Mouse (Mus musculus): ENCODE measurements around the gene Cutal. TPM values are rescaled to one million over a fixed set of nuclear protein-coding genes. Genes with fewer than 3 reads are reported as not detected.

The Cutal gene
- polyA plus RNA-seq, 1 experiment from 2014 or later, result 19.0 TPM

DNA sequence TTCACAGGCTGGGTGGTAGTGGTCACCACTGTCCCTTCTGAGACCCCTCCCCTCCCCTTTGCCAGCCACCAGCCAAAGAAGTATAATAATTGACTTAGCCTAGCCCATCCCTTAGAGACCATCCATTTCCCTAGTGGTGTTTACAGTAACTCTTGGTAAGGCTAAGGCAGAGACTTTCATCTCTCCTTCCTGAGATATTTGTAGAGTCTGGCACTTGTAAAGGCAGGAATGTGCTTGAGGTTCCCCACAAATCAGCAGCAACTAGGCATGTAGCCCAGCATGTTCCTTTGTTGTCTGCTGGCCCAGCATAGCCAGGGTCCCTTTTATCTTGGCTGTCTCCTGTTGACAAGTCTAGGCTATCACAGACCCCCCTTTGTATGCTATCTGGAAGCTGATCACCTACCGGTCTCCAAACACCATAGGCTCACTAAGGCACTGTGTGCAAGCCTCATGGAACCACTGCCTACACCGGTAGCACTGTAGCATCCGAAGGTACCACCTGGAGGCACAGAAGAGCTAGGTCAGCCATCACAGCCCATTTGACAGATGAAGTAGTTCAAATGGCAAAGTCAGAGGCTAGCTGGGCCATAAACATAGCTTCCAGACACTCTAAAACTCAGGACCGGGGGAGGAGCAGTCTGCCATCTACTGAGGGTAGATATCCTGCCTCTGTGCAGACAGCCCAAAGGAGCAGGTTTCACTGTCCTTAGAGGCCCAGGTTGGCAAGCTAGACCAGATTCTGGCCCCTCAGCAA, 29.6 kb downstream of the Cutal start:
- DNase-seq (ENCODE audit: low spot score) (no peak), ATAC-seq (replicated peaks; ENCODE audit: low FRiP score, low read depth) (no peak)
- H3K9me3 ChIP-seq (replicated peaks; ENCODE audit: low read length), result no peaks in the 10 kb centered on the region
- H3K36me3 ChIP-seq (ENCODE audit: insufficient read depth, low read length), result no peaks in the 10 kb centered on the region
- H3K27me3 ChIP-seq (ENCODE audit: insufficient read depth, low read length), result no peaks in the 10 kb centered on the region
- no peaks in the 10 kb centered on the region for H3K4me1 ChIP-seq (replicated peaks; ENCODE audit: insufficient read depth, low read length)
- WGBS, result 64% methylated on average over 4 of the region's 4 CpGs
- H3K4me2 ChIP-seq (ENCODE audit: low read length), result 0 out of 2 replicates have a peak overlapping the region, but pooled peaks have one; percentile 63
- H3K4me3 ChIP-seq (replicated peaks; ENCODE audit: low read depth, low read length), result no peak overlapping the region
- no peak overlapping the region for H3K9ac ChIP-seq (ENCODE audit: low read depth, low read length)
- no peak overlapping the region for H3K27ac ChIP-seq
- TF ChIP-seq CTCF (IDR thresholded peaks at IDR 0.05; ENCODE audit: low read depth), result no peak

DNA sequence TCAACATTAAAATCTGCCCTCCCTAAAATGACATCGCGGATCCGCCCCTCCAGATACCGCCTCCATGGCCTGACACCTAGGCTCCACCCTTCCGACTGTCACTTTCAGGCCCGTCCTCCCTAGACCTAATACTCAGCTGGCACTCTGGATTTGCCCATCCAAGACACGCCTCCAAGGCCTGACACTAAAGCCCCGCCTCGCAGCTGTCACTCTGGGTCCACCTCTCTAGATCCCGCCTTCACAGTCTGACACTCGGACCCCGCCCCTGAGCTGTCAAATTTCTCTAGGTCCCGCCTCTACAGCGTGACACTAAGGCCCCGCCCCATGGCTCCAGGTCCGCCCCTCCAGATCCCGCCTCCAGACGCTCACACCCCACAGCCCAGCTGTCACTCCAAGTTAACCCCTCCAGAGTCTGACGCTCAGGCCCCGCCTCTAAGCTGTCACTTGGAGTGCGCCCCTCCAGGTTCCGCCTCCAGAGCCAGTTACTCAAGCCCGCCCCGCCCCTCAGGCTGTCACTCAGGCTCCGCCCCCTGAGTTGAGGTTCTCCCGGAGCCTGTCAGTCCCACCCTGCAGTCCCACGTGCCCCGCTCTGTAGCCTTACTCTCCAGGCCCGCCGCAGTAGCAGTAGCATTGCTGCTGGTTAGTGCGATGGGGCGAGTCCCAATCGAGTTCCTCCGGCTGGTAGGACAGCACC, 30.8 kb downstream of the Cutal start:
- H3K27ac ChIP-seq, result peak overlapping the region; percentile 47; the same call in 1 of the 2 replicates
- 2% methylated on average over 34 of the region's 34 CpGs for WGBS

DNA sequence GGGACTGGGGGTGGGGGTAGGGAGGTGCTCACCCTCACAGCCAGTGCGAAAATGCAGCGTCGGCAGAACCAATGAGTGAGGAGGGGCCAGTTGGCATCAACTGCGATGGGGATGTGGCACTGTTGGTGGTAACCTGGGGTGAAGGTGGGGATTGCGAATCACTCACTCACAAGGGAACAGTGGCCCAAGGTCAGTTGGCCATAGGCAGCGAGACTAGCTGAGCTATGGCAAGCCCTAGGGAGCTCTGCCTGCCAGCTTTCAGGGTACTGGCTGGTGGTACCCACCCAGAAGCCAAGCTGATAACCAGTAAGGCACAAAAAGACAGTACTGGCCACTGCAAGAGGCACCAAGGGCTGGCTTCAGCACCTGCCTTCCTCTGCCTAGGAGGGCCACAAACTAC, 32.2 kb downstream of the Cutal start:
- Histone ChIP-seq H3K4me3 (replicated peaks; ENCODE audit: low read depth, low read length) (no peak overlapping the region), H3K27me3 (ENCODE audit: insufficient read depth, low read length) (no peaks in the 10 kb centered on the region), H3K9me3 (replicated peaks; ENCODE audit: low read length) (no peaks in the 10 kb centered on the region), H3K27ac (no peak overlapping the region), H3K9ac (ENCODE audit: low read depth, low read length) (no peak overlapping the region), H3K4me2 (ENCODE audit: low read length) (no peak overlapping the region), H3K36me3 (ENCODE audit: insufficient read depth, low read length) (no peaks in the 10 kb centered on the region), H3K4me1 (replicated peaks; ENCODE audit: insufficient read depth, low read length) (no peaks in the 10 kb centered on the region)
- DNase-seq (ENCODE audit: low spot score) (no peak), ATAC-seq (replicated peaks; ENCODE audit: low FRiP score, low read depth) (no peak)
- WGBS, result 80% methylated on average over 6 of the region's 6 CpGs
- no peak for TF ChIP-seq CTCF (IDR thresholded peaks at IDR 0.05; ENCODE audit: low read depth)

More for the DNA sequence above, 30.8 kb downstream of the Cutal start:
- Histone ChIP-seq H3K4me1 (replicated peaks; ENCODE audit: insufficient read depth, low read length) (no peaks in the 10 kb centered on the region), H3K9ac (ENCODE audit: low read depth, low read length) (no peak overlapping the region), H3K4me2 (ENCODE audit: low read length) (peak overlapping the region; percentile 63), H3K9me3 (replicated peaks; ENCODE audit: low read length) (no peaks in the 10 kb centered on the region), H3K36me3 (ENCODE audit: insufficient read depth, low read length) (no peaks in the 10 kb centered on the region), H3K27me3 (ENCODE audit: insufficient read depth, low read length) (no peaks in the 10 kb centered on the region), H3K4me3 (replicated peaks; ENCODE audit: low read depth, low read length) (peak overlapping the region; percentile 29; the same call in 1 of the 2 replicates)
- ATAC-seq (replicated peaks; ENCODE audit: low FRiP score, low read depth) (peak; percentile 97), DNase-seq (ENCODE audit: low spot score) (peak; percentile 99)
- no peak for TF ChIP-seq CTCF (IDR thresholded peaks at IDR 0.05; ENCODE audit: low read depth)

DNA sequence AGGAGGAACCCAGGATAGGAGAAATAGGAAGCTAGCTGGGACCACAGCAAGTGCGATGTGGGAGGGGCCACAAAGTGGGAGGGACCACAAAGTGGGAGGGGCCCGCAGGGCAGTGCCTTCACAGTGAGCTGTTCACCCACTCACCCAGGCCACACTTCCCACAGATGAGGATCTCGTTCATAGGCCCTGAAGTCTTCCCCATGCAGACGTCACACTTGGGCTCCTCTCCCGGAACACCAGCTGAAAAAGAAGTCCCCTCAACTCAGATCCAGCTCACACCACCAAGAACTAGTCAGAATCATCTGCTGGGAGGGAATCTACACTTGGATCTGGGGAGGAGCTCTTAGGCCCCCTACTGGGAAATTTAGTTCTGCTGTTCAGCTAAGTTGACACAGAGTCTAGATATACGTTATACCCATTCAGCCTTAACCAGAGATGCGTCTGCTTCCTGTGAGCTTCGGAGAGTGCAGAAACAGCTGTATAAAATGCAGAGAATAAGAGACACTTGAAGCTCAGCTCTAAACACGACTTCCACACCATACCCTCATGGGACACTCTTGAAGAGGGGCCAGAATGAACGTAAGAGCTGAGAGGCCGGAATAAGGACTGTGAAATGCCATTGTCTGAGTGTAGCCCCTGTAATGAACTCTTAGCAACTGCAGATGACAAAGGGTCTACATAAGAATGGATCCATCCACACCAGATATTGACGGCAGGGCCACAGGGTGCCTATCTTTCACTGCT, 32.8 kb downstream of the Cutal start:
- DNase-seq (ENCODE audit: low spot score) (peak; percentile 66), ATAC-seq (replicated peaks; ENCODE audit: low FRiP score, low read depth) (no peak)
- no peaks in the 10 kb centered on the region for H3K4me1 ChIP-seq (replicated peaks; ENCODE audit: insufficient read depth, low read length)
- no peaks in the 10 kb centered on the region for H3K27me3 ChIP-seq (ENCODE audit: insufficient read depth, low read length)
- 43% methylated on average over 12 of the region's 12 CpGs for WGBS
- no peaks in the 10 kb centered on the region for H3K36me3 ChIP-seq (ENCODE audit: insufficient read depth, low read length)
- no peaks in the 10 kb centered on the region for H3K9me3 ChIP-seq (replicated peaks; ENCODE audit: low read length)
- TF ChIP-seq CTCF (IDR thresholded peaks at IDR 0.05; ENCODE audit: low read depth), result peak; percentile 47; the same call in 1 of the 2 replicates
- no peak overlapping the region for H3K4me2 ChIP-seq (ENCODE audit: low read length)
- H3K4me3 ChIP-seq (replicated peaks; ENCODE audit: low read depth, low read length), result no peak overlapping the region
- no peak overlapping the region for H3K9ac ChIP-seq (ENCODE audit: low read depth, low read length)
- no peak overlapping the region for H3K27ac ChIP-seq

DNA sequence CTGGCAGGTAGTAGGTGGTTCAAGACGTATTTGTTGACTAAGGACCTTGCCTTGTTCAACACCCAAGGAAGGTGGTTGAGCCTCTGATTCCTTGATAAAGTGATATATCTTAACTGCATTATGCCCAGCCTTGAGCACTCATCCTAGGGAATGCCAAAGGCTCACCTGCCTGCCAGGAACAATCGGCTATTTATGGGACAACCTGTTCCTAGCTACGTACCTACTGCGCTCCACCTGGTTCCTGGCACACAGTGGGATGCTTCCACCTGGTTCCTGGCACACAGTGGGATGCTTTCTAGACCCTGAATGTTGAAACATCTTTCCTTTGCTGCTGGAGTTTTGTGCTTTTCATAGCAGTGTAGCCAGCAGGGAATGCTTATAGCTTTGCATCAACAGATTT, 35.5 kb downstream of the Cutal start:
- Histone ChIP-seq H3K27me3 (ENCODE audit: insufficient read depth, low read length) (no peaks in the 10 kb centered on the region), H3K4me2 (ENCODE audit: low read length) (no peak overlapping the region), H3K4me3 (replicated peaks; ENCODE audit: low read depth, low read length) (no peak overlapping the region), H3K4me1 (replicated peaks; ENCODE audit: insufficient read depth, low read length) (0 out of 2 replicates have a peak, but pooled peaks cover 9% of the 10 kb centered on the region), H3K27ac (no peak overlapping the region), H3K9me3 (replicated peaks; ENCODE audit: low read length) (no peaks in the 10 kb centered on the region), H3K9ac (ENCODE audit: low read depth, low read length) (no peak overlapping the region), H3K36me3 (ENCODE audit: insufficient read depth, low read length) (no peaks in the 10 kb centered on the region)
- no peak for ATAC-seq (replicated peaks; ENCODE audit: low FRiP score, low read depth)
- no peak for TF ChIP-seq CTCF (IDR thresholded peaks at IDR 0.05; ENCODE audit: low read depth)
- WGBS, result 95% methylated on average over 4 of the region's 4 CpGs
- no peak for DNase-seq (ENCODE audit: low spot score)

DNA sequence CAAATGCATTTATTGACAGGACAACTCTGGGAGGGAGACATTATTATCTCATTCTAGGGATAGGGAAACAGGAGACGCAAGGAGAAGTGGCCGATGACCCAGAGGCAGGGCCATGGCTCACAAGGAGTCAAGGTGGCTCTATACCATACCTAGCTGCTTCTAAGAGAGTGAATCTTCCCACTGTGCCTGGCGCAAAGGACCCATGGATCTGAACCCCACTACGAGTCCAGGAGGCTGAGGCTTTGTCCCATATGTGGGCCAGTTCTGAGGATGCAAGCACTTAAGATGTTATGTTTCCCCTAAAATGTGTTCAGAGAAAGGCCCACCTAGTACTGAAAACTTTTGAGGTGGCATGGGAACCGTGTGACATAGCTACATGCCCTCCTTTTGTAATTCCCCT, 37.7 kb downstream of the Cutal start:
- TF ChIP-seq CTCF (IDR thresholded peaks at IDR 0.05; ENCODE audit: low read depth), result no peak
- Histone ChIP-seq H3K4me1 (replicated peaks; ENCODE audit: insufficient read depth, low read length) (0 out of 2 replicates have a peak, but pooled peaks cover 9% of the 10 kb centered on the region), H3K4me2 (ENCODE audit: low read length) (no peak overlapping the region), H3K27me3 (ENCODE audit: insufficient read depth, low read length) (no peaks in the 10 kb centered on the region), H3K9me3 (replicated peaks; ENCODE audit: low read length) (no peaks in the 10 kb centered on the region), H3K9ac (ENCODE audit: low read depth, low read length) (no peak overlapping the region), H3K4me3 (replicated peaks; ENCODE audit: low read depth, low read length) (no peak overlapping the region), H3K27ac (no peak overlapping the region), H3K36me3 (ENCODE audit: insufficient read depth, low read length) (no peaks in the 10 kb centered on the region)
- WGBS, result 66% methylated on average over 5 of the region's 5 CpGs
- ATAC-seq (replicated peaks; ENCODE audit: low FRiP score, low read depth) (no peak), DNase-seq (ENCODE audit: low spot score) (no peak)
